33 mouse cellular contexts compared by ENCODE assay signal in genomic region chr7:15864104-15864503, GRCm38 (mm10). TPM values are rescaled to one million over a fixed set of nuclear protein-coding genes. Genes with fewer than 3 reads are reported as not detected.
DNase-seq lines count a peak whose midpoint lies in the region; ATAC-seq and TF ChIP-seq lines count a peak whose summit lies in the region.
"Had no signal": no experiment of that assay in that cellular context is flagged by ENCODE, and none has a peak within 500 bp of the region (broad histone marks: within the 10 kb centered on the region; RNA-seq: fewer than 3 reads in every experiment).

No protein-coding gene starts in this region.

- no peak overlapping the region for H3K27ac ChIP-seq in midbrain, embryonic 11.5 days (ENCODE audit: low read depth, low read length)
- H3K27ac ChIP-seq in midbrain, postnatal 0 days (ENCODE audit: low read depth, low read length), result no peak overlapping the region
- H3K27ac ChIP-seq in midbrain, embryonic 13.5 days, result peak overlapping the region; percentile 47; the same call in 1 of the 2 replicates
- no peak overlapping the region for H3K27ac ChIP-seq in heart, embryonic 10.5 days
- H3K27ac ChIP-seq: forebrain, embryonic 10.5 days; forebrain, embryonic 13.5 days; heart, embryonic 15.5 days; hindbrain, embryonic 10.5 days; hindbrain, embryonic 13.5 days had no signal

- H3K27me3 ChIP-seq in midbrain, embryonic 11.5 days (ENCODE audit: control insufficient read depth, insufficient read depth, low read length), result no peaks in the 10 kb centered on the region
- H3K27me3 ChIP-seq in midbrain, postnatal 0 days (ENCODE audit: insufficient read depth, low read length), result no peaks in the 10 kb centered on the region
- no peaks in the 10 kb centered on the region for H3K27me3 ChIP-seq in midbrain, embryonic 13.5 days
- no peaks in the 10 kb centered on the region for H3K27me3 ChIP-seq in heart, embryonic 10.5 days (ENCODE audit: insufficient read depth, poor library complexity, severe bottlenecking)
- H3K27me3 ChIP-seq: forebrain, embryonic 13.5 days; heart, embryonic 12.5 days; heart, embryonic 15.5 days; hindbrain, embryonic 13.5 days had no signal

- H3K36me3 ChIP-seq in midbrain, embryonic 11.5 days (ENCODE audit: control insufficient read depth, insufficient read depth, low read length), result no peaks in the 10 kb centered on the region
- H3K36me3 ChIP-seq in midbrain, postnatal 0 days (ENCODE audit: insufficient read depth, low read length), result no peaks in the 10 kb centered on the region
- no peaks in the 10 kb centered on the region for H3K36me3 ChIP-seq in midbrain, embryonic 13.5 days
- H3K36me3 ChIP-seq in heart, embryonic 10.5 days, result no peaks in the 10 kb centered on the region
- H3K36me3 ChIP-seq: forebrain, embryonic 10.5 days; G1E; heart, embryonic 12.5 days; heart, embryonic 15.5 days; hindbrain, embryonic 10.5 days; hindbrain, embryonic 13.5 days had no signal

- no peak overlapping the region for H3K4me3 ChIP-seq in midbrain, embryonic 11.5 days (ENCODE audit: low read depth, low read length)
- no peak overlapping the region for H3K4me3 ChIP-seq in midbrain, postnatal 0 days (ENCODE audit: low read depth, low read length)
- H3K4me3 ChIP-seq in midbrain, embryonic 13.5 days (replicated peaks), result no peak overlapping the region
- no peak overlapping the region for H3K4me3 ChIP-seq in heart, embryonic 10.5 days
- H3K4me3 ChIP-seq: forebrain, embryonic 10.5 days; forebrain, embryonic 13.5 days; heart, embryonic 12.5 days; heart, embryonic 15.5 days; hindbrain, embryonic 10.5 days; hindbrain, embryonic 13.5 days had no signal

- ATAC-seq in midbrain, embryonic 11.5 days (ENCODE audit: low FRiP score), result peak; percentile 75
- ATAC-seq in midbrain, postnatal 0 days (ENCODE audit: low FRiP score), result no peak
- ATAC-seq in midbrain, embryonic 13.5 days, result peak; percentile 56
- ATAC-seq: forebrain, embryonic 13.5 days; forebrain, embryonic 16.5 days; hindbrain, embryonic 16.5 days; Patski had no signal

- no peak overlapping the region for H3K4me2 ChIP-seq in midbrain, embryonic 11.5 days
- no peak overlapping the region for H3K4me2 ChIP-seq in midbrain, postnatal 0 days (ENCODE audit: low read depth, low read length, poor library complexity, severe bottlenecking)
- H3K4me2 ChIP-seq in midbrain, embryonic 13.5 days (replicated peaks), result no peak overlapping the region
- H3K4me2 ChIP-seq: forebrain, embryonic 13.5 days; heart, embryonic 12.5 days; heart, embryonic 15.5 days; hindbrain, embryonic 13.5 days had no signal

- H3K9ac ChIP-seq in midbrain, embryonic 11.5 days (ENCODE audit: low read length), result no peak overlapping the region
- no peak overlapping the region for H3K9ac ChIP-seq in midbrain, postnatal 0 days (replicated peaks; ENCODE audit: low read length, poor library complexity, severe bottlenecking)
- H3K9ac ChIP-seq in midbrain, embryonic 13.5 days (replicated peaks), result no peak overlapping the region
- H3K9ac ChIP-seq: forebrain, embryonic 13.5 days; heart, embryonic 12.5 days; heart, embryonic 15.5 days; hindbrain, embryonic 13.5 days had no signal

- TF ChIP-seq CTCF in midbrain, postnatal 0 days (IDR thresholded peaks at IDR 0.05), result no peak

- DNase-seq in midbrain, embryonic 11.5 days (ENCODE audit: low spot score, missing footprints), result no peak
- DNase-seq in midbrain, postnatal 0 days (ENCODE audit: low spot score), result no peak
- DNase-seq in retina, embryonic 14.5 days (ENCODE audit: low spot score), result peak; percentile 57
- no peak for DNase-seq in heart, embryonic 10.5 days (ENCODE audit: low spot score)
- DNase-seq in kidney, postnatal 14 days, result no peak
- DNase-seq in adrenal gland, postnatal 14 days, result no peak
- DNase-seq: adrenal gland, postnatal 10 days; B cell, adult 2 months; cerebellum, adult 11-12 months; cerebellum, adult 8-10 months; cerebellum, postnatal 14 days; gastrocnemius, postnatal 10 days; heart, postnatal 10 days; heart, postnatal 36 days had no signal

- 50% methylated on average over 4 of the region's 4 CpGs for WGBS in midbrain, embryonic 11.5 days
- 24% methylated on average over 4 of the region's 4 CpGs for whole genome bisulfite sequencing in midbrain, postnatal 0 days
- WGBS in midbrain, embryonic 13.5 days, result 37% methylated on average over 4 of the region's 4 CpGs
- WGBS in heart, embryonic 10.5 days, result 72% methylated on average over 4 of the region's 4 CpGs

- H3K9me3 ChIP-seq in midbrain, embryonic 11.5 days (ENCODE audit: control insufficient read depth, low read length), result no peaks in the 10 kb centered on the region
- no peaks in the 10 kb centered on the region for H3K9me3 ChIP-seq in midbrain, postnatal 0 days (ENCODE audit: low read length)
- no peaks in the 10 kb centered on the region for H3K9me3 ChIP-seq in midbrain, embryonic 13.5 days
- no peaks in the 10 kb centered on the region for H3K9me3 ChIP-seq in heart, embryonic 10.5 days
- H3K9me3 ChIP-seq: forebrain, embryonic 10.5 days; forebrain, embryonic 13.5 days; G1E; heart, embryonic 12.5 days; heart, embryonic 15.5 days; hindbrain, embryonic 13.5 days had no signal

- H3K4me1 ChIP-seq in midbrain, embryonic 11.5 days (ENCODE audit: control insufficient read depth, insufficient read depth, low read length), result no peaks in the 10 kb centered on the region
- H3K4me1 ChIP-seq in midbrain, postnatal 0 days (ENCODE audit: insufficient read depth, low read length), result no peaks in the 10 kb centered on the region
- H3K4me1 ChIP-seq in midbrain, embryonic 13.5 days (replicated peaks), result no peaks in the 10 kb centered on the region
- no peaks in the 10 kb centered on the region for H3K4me1 ChIP-seq in heart, embryonic 10.5 days
- H3K4me1 ChIP-seq: forebrain, embryonic 13.5 days; heart, embryonic 12.5 days; heart, embryonic 15.5 days; hindbrain, embryonic 10.5 days; hindbrain, embryonic 13.5 days had no signal

RNA-seq across cellular contexts. Expression of gene Crx, which starts 15.7 kb away (rescaled TPM):
- 0.20 and 0.51 TPM in 2 replicates for polyA plus RNA-seq in midbrain, embryonic 11.5 days (2014; fragmentation: Nextera tagmentation; extraction: Ambion mirVana)
- 0.24 TPM in 1 of 2 replicates, not detected in the other for total RNA-seq in midbrain, postnatal 0 days (2014; rRNA removed)
- polyA plus RNA-seq in midbrain, postnatal 0 days (2015; fragmentation: Nextera tagmentation; extraction: Ambion mirVana), result 0.22 TPM in 1 of 2 replicates, not detected in the other
- 0.10 and 0.43 TPM in 2 replicates for polyA plus RNA-seq in midbrain, embryonic 13.5 days (2015; fragmentation: Nextera tagmentation; extraction: Ambion mirVana)
- polyA plus RNA-seq in heart, embryonic 10.5 days (2016; fragmentation: Nextera tagmentation; extraction: Ambion mirVana), result not detected in 2 replicates
- total RNA-seq in adrenal gland, postnatal 14 days (2021), result not detected in 2 replicates
- total RNA-seq: adrenal gland, adult 18-20 months; adrenal gland, postnatal 10 days; adrenal gland, postnatal 4 days; CH12.LX; gastrocnemius, adult 18-20 months; gastrocnemius, postnatal 10 days; gastrocnemius, postnatal 4 days; heart, adult 8-10 months; heart, postnatal 10 days; heart, postnatal 36 days had no signal
- polyA plus RNA-seq: embryonic facial prominence, embryonic 14.5 days; forebrain, embryonic 13.5 days; forebrain, embryonic 16.5 days; G1E; heart, embryonic 12.5 days; heart, embryonic 15.5 days; hindbrain, embryonic 10.5 days; hindbrain, embryonic 13.5 days; hindbrain, embryonic 16.5 days; Patski had no signal

RNA-seq across cellular contexts. Expression of gene Crxos, which starts 18.3 kb away (rescaled TPM):
- 0.08 and 0.36 TPM in 2 replicates for polyA plus RNA-seq in midbrain, embryonic 11.5 days (2014; fragmentation: Nextera tagmentation; extraction: Ambion mirVana)
- total RNA-seq in midbrain, postnatal 0 days (2014; rRNA removed), result not detected in 2 replicates
- not detected in 2 replicates for polyA plus RNA-seq in midbrain, postnatal 0 days (2015; fragmentation: Nextera tagmentation; extraction: Ambion mirVana)
- 0.34 and 0.81 TPM in 2 replicates for polyA plus RNA-seq in midbrain, embryonic 13.5 days (2015; fragmentation: Nextera tagmentation; extraction: Ambion mirVana)
- polyA plus RNA-seq in heart, embryonic 10.5 days (2016; fragmentation: Nextera tagmentation; extraction: Ambion mirVana), result not detected in 2 replicates
- total RNA-seq in adrenal gland, postnatal 14 days (2021), result not detected in 2 replicates
- total RNA-seq: gastrocnemius, adult 18-20 months; gastrocnemius, postnatal 10 days; gastrocnemius, postnatal 4 days; heart, adult 8-10 months; heart, postnatal 10 days; heart, postnatal 36 days had no signal
- polyA plus RNA-seq: embryonic facial prominence, embryonic 11.5 days; embryonic facial prominence, embryonic 14.5 days; forebrain, embryonic 10.5 days; forebrain, embryonic 13.5 days; forebrain, embryonic 16.5 days; G1E; heart, embryonic 12.5 days; heart, embryonic 15.5 days; hindbrain, embryonic 10.5 days; hindbrain, embryonic 13.5 days; hindbrain, embryonic 16.5 days; Patski had no signal

RNA-seq across cellular contexts. Expression of gene Obox6, which starts 24.6 kb away (rescaled TPM):
- polyA plus RNA-seq in midbrain, embryonic 11.5 days (2014; fragmentation: Nextera tagmentation; extraction: Ambion mirVana), result not detected in 2 replicates
- total RNA-seq in midbrain, postnatal 0 days (2014; rRNA removed), result not detected in 2 replicates
- polyA plus RNA-seq in midbrain, postnatal 0 days (2015; fragmentation: Nextera tagmentation; extraction: Ambion mirVana), result not detected in 2 replicates
- not detected in 2 replicates for polyA plus RNA-seq in midbrain, embryonic 13.5 days (2015; fragmentation: Nextera tagmentation; extraction: Ambion mirVana)
- not detected in 2 replicates for polyA plus RNA-seq in heart, embryonic 10.5 days (2016; fragmentation: Nextera tagmentation; extraction: Ambion mirVana)
- total RNA-seq in adrenal gland, postnatal 14 days (2021), result not detected in 2 replicates
- total RNA-seq: adrenal gland, adult 18-20 months; adrenal gland, postnatal 10 days; adrenal gland, postnatal 4 days; CH12.LX; gastrocnemius, adult 18-20 months; gastrocnemius, postnatal 10 days; gastrocnemius, postnatal 4 days; heart, adult 8-10 months; heart, postnatal 10 days; heart, postnatal 36 days had no signal
- polyA plus RNA-seq: embryonic facial prominence, embryonic 11.5 days; embryonic facial prominence, embryonic 14.5 days; forebrain, embryonic 10.5 days; forebrain, embryonic 13.5 days; forebrain, embryonic 16.5 days; G1E; heart, embryonic 12.5 days; heart, embryonic 15.5 days; hindbrain, embryonic 10.5 days; hindbrain, embryonic 13.5 days; hindbrain, embryonic 16.5 days; Patski had no signal

RNA-seq across cellular contexts. Expression of gene Selenow, which starts 58.1 kb away (rescaled TPM):
- polyA plus RNA-seq in midbrain, embryonic 11.5 days (2014; fragmentation: Nextera tagmentation; extraction: Ambion mirVana), result 1,003 and 1,028 TPM in 2 replicates
- total RNA-seq in midbrain, postnatal 0 days (2014; rRNA removed), result 718 and 730 TPM in 2 replicates
- polyA plus RNA-seq in midbrain, postnatal 0 days (2015; fragmentation: Nextera tagmentation; extraction: Ambion mirVana), result 2,106 and 2,315 TPM in 2 replicates
- 1,286 and 1,320 TPM in 2 replicates for polyA plus RNA-seq in midbrain, embryonic 13.5 days (2015; fragmentation: Nextera tagmentation; extraction: Ambion mirVana)
- 750 and 752 TPM in 2 replicates for polyA plus RNA-seq in heart, embryonic 10.5 days (2016; fragmentation: Nextera tagmentation; extraction: Ambion mirVana)
- total RNA-seq in adrenal gland, postnatal 14 days (2021), result 191 and 202 TPM in 2 replicates
